Mouse (Mus musculus) naive thymus-derived CD4-positive, alpha-beta T cell, adult 2 months (primary cell): ENCODE results near the gene Nbl1.

Experiments used
- DNase-seq: peaks from one replicate; pipeline ENCODE4 v3.0.0-alpha.2; 2011; ENCODE audit warnings: low read depth

The Nbl1 gene

DNA sequence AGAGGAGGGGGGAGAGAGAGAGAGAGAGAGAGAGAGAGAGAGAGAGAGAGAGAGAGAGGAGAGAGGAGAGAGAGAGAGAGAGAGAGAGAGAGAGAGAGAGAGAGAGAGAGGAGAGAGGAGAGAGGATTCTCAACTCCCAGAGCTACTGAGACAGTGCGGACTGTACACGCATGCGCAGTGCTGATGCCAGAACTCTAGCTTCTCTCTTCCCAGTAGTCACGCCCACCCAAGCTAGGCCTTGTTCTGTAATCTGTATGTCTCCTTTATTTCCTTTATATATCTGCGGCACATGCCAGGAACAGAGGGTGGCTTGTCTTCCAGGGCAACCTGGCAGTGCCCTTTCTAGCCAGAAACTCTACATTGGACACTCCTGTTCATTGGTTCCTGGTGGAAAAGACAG, 28.0 kb downstream of the Nbl1 start:
- DNase-seq, result no peak

DNA sequence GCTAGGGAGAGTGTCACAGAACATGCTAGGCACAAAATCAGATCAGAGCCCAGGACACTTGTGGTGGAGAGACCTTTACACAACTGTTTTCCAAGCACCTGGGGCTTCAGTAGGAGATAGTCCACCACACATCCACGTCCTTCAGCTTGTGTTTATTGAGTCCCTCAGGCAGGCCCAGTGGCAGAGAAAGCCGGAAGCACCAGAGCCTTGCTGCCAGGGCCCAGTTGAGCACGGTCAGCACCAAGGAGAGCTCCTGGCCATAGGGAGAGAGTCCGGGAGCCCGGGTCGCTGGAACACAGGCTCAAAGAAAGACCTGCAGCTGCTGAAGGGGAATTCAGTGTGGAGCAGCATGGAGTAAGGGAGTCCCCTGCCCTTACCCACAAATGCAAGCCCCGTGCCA, 33.2 kb downstream of the Nbl1 start:
- DNase-seq, result no peak

DNA sequence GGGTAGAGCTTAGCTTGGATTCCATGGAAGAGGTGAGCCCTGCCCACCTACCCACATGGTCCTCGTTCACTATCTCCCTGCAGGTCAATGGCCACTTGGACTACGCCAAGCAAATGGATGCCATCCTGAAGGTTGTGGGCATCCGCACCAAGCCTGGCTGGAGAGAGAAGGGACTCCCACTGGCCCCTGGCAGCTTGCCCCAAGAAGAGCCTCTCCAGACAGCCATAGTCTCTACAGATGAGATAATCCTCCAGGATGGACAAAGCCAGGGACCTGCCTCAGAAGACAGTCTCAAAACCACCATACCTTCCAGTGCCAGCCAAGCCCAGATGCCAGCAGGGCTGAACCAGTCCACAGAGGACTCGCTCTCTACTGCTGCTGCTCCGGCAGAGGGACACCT, 34.8 kb downstream of the Nbl1 start:
- no peak for DNase-seq

DNA sequence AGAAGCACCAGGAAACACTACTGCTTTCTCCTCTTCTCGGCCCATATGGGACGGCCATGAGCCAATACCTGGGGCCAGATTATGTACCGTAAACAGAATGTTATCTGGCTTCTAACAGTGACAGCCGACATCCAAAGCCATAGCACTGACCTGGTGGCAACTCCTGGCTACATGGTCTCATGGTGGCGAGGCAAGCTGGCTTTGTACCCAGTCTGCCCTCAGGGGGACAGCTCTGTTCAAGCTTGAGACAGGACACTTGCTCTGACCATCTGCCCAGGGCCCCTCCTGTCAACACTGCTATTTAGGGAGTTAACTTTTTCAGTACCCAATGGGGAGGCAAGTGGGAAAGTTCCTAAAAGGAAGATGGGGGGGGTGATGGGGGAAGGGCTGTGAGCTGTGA, 35.5 kb downstream of the Nbl1 start:
- no peak for DNase-seq

DNA sequence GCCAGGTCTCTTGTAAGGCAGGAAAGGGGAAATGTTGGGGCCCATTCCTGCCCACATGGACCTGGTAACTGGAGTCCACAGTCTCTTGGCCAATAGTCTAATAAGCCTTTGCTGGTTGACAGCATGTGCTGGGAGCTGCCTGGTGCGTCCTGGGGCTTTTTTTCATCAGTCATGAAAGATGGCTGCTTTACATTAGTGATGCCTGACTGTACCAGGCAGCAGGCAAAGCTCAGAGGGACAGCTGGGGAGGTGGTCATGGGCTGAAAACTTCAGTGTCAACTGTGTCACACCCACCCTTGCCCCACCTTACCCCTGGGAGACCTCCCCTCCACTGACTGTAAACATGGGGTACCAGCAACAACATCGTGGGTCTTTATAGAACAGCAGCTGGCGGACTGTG, 37.0 kb downstream of the Nbl1 start:
- DNase-seq, result no peak

DNA sequence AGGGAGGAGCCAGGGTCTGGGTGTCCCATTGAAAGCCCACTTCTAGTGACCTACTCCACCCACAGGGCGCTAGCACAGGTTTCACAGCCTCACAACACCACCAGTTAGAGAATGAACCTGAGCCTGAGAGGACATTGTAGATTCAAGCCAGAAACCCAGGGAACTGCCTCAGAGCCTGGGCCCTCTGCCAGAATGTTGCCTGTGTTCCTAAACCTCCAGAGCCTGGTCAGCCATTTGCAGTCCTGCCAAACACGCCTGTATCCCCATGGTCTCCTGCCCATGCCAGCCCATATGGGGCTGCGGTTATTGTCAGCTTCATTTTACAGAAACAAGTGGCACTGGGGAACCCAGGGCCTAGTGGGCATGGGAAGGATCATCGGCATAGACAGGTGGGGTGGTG, 37.5 kb downstream of the Nbl1 start:
- no peak for DNase-seq

DNA sequence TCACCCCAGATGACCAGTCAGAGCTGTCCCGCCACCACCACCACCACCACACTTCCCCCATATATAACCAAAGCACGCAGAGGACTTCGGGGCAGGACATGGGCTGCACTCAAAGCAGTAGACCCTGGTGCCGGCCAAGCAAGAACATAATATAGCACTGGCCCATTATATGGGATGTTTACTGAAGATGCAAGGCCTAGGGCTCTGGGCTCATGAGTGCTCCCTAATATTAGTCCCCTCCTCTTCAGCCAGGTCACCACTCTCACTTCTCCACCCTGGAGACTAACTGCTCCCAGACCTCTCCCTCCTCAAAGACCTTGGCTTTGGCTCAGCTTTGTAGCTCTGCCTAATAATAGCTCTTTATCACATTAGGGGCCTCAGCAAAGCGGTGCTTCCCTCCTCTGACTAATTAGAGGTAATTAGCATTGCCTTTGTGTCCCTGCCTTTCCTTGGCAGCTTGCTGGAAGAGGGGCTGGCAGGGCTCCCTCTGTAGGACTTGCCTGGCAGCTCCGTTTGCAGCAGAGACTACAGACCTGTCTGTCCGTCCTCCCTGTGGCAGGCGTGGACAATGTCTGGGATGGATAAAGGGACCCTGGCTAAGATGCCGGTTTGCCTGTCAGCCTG, 38.4 kb downstream of the Nbl1 start:
- DNase-seq, result no peak

DNA sequence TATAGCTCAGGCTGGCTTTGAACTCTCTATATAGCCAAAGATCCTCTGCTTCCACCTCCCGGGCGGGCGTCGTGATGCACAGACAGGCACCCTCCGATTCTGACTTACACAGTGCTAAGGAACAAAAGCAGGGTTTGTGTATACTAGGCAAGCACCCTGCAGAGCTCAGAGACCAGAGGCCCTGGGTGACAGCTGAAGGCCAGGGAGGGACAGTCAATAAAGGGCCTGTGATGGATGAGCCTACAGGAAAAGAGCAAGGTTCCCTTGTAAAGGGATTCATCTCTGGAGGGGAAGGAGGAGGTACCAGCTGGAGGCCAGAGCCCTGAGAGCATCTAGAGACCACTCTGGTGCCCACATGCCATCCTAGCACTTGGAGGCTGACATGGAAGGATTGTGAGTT, 39.4 kb downstream of the Nbl1 start:
- DNase-seq, result no peak

DNA sequence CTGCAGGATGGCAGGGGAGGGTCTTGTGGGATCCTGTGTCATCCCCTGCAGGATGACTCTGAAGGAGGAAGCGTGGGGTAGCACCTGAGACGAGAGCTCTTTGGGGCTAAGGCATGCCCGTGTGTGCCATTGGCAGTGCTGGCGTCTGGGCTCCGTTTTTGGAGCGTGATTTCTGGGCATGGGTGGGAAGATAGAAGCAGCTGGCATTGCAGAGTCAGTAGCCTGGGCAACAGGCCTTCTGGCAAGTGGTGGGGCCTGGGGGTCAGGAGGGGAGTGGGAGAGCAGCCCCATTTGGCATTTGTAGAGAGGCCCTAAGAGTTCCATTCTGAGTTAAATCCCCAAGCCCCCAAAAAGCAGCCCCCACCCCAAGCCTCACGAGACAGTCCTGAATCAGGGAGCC, 40.0 kb downstream of the Nbl1 start:
- no peak for DNase-seq

DNA sequence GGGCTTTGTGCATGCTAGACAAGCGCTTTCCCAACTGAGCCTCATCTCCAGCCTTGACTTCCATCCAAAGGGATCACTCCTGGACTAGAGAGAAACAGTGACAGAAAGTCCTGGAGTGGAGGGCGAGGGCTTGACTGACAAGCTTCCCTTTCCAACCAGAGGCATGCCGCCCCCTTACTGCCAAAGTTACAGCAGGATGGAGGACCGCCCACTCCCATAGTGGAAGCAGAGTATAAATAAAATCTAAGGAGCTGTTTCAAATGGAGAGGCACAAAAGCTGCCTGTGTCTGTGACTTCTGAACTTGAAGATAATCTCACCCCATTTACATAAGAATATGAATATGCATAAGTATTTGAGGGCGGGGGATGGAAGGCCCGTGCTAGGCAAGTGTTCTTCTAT, 44.3 kb downstream of the Nbl1 start:
- DNase-seq, result no peak

DNA sequence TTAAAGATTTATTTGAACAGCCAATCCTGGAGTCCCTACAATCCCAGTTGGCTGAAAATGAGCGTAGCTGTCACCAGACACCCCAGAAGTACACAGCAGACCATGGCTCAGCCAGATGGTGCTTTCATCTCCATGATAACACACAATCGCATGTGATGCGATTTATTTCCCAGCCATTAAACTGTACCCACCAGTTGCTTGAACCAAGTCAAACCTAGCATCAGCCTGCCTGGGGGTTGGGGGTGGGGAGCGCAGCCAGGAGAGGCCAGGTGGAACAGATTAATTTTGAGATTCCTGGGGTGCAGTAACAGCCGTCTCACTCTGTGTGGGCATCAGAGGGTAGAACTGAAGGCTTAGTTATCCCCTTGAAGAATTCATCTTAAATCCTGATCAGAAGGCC, 46.4 kb downstream of the Nbl1 start:
- no peak for DNase-seq

DNA sequence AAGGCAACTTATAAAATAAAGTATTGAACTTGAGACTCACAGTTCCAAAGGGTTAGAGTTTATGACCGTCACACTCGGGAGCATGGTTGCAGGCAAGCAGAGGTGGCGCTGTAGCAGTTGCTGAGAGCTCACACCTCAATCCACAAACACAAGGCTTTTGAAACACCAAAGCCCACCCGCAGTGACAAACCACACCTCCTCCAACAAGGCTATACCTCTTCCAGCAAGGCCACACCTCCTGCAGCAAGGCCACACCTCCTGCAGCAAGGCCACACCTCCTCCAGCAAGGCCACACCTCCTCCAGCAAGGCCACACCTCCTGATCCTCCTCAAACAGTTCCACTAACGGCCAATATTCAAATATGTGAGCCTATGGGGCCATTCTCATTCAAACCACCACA, 48.2 kb downstream of the Nbl1 start:
- DNase-seq, result no peak

DNA sequence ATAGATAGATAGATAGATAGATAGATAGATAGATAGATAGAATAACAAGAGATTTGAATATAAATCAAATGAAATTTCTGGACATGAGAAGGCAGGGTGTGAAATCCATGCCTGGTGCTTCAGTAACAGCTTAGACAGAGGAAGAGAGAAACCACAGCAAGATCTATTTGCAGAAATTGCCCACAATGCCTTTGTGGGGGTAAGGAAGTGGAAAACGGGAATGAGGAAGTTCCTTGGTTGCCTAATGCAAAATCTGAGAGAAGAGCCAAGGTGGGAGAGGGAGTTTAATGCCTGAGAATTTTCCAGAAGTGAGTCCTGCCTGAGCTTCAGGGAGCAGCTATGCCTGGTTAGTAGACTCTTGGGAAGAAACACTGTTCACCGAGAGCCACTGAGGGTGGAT, 49.2 kb downstream of the Nbl1 start:
- DNase-seq, result no peak

DNA sequence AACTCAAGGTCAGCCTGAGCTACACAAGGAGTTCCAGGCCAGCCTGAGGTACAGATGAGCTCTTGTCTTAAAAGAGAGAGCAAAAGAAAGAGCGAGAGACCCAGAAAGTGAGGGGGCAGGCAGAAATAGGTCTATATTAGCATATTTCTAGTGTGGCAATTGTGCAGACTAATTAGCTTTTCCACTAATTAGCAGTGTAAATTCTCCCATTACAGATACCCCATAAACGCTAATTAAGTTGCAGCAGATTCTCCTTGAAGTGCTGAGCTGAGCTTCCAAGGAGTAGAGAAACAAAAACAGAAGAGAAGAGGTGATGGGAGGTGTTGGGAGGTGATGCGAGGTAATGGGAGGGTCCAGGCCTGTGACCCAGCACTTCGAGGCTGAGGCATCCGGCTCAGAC, 50.2 kb downstream of the Nbl1 start:
- no peak for DNase-seq

DNA sequence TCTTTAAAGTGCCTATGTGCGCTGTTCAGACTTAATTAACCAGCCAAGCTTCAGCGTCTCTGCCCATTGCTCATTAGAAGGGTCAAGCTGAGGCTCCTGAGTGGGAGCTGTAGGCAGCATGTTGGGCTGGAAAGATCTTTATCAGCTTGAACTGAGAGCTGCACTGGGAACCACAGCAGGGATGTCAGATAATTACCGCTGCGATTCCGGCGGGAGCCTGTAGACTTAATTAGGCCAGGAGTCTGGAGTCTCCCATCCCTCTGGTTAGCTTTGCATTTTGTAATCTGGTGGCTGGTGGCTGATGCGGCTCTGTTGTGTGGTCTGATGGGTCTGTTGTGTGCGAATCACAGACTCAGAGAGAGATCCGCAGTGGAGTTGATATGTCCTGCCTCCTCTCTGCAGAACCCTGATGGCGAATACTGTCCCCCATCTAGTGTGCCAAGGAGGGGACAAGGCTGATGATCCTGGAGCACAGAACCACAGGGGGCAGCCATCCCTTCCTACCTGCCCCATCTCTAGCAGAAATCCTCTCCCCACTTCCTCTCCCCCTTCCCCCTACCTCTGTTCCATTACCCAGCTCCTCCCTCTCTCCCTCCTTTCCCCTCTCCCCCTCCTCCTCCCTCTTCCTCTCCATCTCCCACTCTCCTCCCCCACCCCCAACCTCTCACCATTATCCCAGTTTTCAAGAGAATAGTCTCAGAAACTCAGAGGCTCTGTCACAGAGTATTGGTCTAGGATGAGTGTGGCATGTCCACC, 52.5 kb downstream of the Nbl1 start:
- DNase-seq, result no peak

DNA sequence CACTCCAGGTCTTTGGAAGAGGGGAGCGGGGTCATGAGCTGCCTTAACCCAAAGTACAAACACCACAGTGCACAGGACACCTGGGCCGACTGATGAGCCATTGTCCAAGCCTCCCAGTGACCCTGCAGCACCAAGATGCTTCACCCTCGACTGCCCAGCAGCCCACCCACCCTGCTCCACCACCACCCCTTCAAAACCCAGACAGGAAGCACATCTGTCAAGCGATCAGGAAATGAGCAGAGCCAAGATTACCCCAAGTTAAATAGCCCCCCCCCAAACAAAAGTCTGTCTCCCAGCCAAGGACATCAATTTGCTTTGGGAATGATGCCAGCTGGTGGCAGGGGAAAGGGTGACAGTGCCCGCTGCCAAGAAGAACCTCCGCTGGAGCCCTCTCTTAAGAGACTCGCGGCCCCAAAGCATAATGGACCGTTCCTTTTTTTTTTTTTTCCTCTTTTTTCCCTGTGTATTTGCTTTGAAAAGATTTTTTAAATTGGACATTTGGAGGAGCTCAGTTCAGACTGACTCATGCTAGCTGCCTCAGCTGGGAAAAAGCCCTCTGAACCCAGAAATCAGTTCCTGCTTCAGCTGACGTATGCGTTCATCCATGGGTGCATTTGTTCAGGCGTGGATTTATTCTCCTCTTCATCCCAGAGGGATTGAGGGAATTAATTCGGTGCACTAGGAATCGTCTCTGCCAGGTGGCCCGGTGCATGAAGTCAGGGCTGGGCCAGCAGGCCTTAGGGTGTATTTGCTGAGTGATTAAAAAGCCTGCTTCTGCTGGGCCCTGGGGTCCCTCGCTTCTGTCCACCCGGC, 54.8 kb downstream of the Nbl1 start:
- DNase-seq, result no peak

DNA sequence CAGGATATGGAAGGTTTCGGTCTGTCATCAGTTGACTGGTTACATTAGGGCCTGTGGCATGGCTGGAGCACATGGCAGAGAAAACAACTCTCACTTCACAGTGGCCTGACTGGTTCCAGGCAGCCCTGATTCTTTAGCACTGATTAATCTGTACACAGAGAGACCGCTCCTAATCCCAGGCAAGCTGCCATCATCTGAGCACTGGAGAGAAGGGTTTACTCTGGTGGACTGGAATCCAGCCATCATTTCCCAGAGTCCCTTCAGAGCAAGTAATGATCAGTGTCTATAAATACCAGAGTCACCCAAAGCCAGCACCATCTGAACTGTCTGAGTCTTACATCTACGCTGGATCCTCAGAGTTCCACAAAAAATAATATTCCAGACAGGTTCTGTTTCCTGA, 57.0 kb downstream of the Nbl1 start:
- DNase-seq, result no peak

DNA sequence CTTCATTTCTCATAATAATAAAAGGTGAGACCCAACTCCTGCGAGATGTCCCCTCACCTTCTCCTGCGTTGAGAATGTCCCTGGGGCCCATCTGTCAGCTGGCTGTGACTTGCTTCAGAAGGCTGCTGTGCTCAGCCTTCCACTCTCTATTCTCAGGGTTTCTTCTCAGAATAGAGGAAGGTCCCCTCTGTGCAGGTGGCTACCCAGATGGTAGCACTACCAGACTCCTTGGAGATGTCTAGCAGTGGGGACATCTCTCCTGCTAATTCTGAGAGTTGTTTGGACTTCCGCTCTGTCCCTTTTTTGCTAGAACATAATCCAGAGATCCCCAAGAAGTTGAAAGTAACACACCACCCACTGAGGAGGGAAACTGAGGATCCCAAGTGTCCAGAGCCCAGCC, 57.9 kb downstream of the Nbl1 start:
- DNase-seq, result no peak

DNA sequence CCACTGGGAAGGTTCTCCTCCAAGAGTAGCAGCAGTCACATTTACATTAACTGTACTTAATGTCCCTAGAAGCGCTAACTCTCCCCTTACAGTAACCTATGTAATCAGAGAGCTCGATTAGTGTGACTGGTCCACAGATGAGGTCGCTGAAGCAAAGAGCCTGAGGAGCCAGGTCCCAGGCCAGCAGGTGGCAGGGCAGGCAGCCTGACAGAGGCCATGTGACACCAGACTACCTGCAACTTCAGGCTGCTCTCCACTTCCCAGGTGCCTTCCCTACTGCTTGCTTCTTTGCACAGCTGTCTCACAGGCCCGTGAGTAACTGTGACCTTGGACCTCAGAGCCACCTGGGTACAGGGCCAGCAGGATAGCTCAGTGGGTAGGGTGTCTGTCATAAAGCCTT, 58.3 kb downstream of the Nbl1 start:
- no peak for DNase-seq

DNA sequence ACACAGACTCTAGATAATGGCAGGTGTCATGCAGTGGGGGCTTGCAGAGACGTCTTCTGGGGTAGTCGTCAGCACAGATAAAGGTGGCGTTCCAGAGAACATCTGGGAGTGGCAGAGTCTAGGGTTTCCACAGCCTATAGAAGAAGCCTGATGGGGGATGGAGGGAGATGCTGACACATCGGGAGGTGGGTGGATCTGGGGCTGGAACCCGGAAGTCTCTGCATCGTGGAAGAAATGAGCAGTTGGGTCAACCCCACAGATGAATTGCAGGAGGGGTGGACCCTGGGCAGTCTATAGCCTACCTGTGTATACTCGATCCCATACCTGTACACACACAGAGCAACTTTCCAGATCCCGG, 58.8 kb downstream of the Nbl1 start:
- DNase-seq, result no peak

DNA sequence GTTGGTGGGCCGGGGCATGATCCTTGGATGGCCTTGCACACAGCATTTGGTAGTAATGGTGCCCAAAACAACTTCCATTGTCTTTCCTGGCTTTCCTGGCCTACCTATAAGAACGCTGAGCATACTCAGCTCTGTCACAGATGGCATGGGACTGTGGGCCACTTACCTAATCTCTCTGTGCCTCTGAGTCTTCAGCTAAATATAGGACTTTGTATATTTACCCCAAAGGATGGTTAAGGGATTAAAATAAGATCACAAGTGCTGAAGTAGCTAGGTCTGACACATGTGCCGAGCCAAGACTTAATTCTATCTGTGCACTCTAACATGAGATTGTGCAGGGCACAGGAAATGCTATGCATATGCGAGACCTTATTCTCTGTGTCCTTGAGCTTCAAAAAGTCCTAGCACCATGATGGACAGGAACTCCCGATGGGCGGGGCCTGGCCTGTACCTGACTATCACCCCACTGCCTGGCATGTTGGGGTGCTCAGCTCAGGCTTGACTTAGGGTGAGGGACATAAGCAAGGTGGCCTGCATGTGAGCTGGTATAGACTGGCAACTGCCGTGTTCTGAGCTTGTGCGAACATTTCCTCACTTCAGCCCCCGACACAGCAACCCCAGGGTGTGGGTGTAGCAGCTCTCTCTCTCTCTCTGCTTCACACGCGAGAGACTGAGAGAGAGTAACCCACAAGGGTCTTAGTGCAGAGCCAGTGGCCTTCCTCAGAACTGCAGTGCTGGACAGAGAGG, 59.4 kb downstream of the Nbl1 start:
- DNase-seq, result no peak

DNA sequence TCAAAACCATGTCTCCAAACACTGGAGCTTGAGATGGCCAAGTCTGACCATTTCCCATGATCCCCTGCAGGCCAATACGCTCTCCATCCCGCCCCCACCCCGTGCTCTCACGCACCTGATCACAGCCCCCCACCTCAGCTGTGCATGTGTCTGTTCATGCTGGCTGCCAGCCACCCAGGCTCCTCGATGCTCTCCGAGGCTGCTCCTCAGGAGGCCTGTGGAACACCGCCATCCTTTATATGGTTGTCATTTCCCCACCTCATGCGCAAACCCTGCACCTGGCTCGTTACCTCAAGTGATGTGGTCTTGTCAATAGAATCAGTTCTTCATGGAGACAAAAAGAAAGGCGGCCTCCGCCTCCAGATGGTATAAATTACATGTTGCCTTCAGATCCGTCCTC, 60.3 kb downstream of the Nbl1 start:
- no peak for DNase-seq
